Mouse (Mus musculus): ENCODE data around the gene Zfp991.
"Not testable (repeated sequence)": the region's sequence is repeated elsewhere in the genome, so short reads cannot be mapped to it uniquely, and the experiment has no call there.

Gene Zfp991

DNA sequence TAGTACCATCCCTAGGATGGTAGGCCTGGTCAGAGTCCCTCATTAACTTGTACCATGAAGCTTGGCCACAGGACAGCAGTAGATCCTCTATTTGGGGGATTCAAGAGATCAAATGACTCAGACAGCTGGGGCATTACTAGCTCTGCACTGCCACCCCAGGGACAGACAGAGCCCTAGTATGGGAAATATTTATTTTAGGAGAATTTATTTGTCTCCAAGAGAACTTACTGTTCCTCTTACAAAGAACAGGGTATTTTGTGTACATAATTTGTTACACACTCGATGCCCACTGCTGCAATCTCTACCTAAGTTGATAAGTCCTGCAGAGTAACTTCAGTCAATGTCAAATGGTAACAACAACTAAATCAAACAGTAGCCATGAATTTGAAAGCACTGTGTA is 55.0 kb downstream of the Zfp991 start:
- not testable (repeated sequence) for DNase-seq (ENCODE audit: low read depth)

DNA sequence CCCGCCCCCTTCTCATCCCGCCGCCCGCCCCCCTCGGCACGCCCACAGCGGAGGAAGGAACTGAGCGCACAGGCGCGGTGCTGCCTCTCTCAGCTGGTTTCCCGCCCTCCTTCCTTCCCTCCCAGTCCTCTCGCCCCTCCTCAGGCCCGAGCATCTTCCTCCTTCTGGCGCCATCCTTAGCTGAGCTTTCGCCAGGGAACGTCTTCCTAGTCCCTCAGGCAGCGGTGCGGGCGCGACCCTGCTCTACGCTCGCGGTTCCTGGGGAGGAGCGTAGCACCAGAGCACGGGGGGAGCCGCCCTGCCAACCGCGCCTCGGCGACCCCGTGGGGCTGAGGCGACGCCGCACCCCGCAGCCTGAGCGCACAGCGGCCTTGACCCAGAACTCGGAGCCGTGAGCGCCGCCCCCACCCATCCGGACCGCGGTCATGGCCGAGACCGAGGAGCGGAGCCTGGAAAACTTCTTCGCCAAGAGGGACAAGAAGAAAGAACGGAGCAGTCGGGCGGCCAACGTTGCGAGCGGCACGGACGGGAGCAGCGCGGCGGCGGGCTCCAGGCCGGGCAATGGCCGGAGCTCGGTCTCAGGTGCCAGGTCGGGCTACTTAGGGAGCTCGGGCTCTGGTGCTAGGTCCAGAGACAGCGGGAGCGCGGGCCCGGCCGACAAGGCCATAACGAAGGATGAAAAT is 55.6 kb downstream of the Zfp991 start:
- DNase-seq (ENCODE audit: low read depth): not testable (repeated sequence)

DNA sequence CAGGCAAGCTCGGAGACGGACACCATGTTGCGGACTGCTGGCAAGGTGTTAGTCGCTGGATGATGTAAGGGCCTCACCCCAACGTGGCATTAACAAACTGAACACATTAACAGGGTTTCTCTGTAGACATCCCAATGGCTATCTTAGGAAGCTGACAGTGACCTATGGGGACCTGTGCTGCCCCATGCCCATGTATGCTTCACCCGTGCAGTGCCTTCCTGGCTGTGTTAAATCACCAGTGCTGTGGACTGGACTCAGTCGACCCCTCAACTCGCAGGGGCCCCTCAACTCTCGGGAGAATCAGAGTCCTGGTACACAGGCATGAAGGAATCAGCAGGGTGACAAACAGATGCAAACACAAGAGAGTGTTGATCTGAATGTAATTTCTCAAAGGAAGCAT is 63.3 kb downstream of the Zfp991 start:
- not testable (repeated sequence) for DNase-seq (ENCODE audit: low read depth)

DNA sequence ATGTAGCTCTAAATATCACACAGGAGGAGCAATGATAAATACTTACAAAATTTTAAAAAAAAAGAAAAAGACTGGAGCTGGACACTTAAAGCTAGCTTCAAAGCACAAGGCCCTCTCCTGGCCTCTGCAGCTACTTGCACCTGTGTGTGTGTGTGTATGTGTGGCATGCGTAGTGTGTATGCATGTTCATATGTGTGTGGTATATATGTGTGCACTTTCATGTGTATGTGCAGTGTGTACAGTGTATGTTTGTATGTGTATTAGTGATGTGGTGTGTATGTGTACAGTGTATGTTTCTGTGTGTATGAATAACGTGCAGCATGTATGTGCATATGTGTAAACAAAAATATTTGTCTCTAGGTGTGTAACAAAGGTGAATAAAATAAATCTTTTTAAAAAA is 65.4 kb downstream of the Zfp991 start:
- DNase-seq (ENCODE audit: low read depth): not testable (repeated sequence)

DNA sequence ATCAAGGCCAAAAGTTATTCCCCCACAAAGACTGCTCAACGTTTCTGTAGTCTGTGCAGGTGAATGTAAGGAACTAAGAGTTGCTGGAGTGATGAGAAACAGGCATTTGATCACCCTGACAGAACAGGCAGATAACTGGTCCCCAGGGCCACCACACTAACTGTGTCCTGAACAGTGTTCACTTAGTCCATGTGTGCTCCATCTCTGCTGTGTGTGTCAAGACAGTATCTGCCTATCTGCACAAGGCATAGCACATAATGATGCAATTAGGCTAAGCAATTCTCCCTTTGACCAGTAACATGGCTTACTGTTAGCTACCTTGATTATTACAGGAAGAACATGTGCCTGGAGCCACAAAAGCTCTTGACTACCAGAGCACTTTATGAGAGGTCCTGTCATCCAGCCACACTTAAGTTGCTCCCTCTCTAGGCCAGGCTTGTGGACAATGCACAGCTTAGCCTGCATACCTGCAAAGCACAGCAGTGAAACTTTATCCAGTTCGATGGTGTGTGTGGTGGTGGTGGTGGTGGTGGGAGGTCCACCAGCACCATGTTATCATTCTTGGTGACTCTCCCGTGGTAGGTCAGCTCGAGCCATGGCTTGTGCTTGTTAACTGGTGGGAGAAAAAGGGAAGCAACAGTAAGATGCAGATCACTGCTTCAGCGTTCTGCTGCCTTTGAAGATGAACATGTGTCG is 67.4 kb downstream of the Zfp991 start:
- not testable (repeated sequence) for DNase-seq (ENCODE audit: low read depth)

DNA sequence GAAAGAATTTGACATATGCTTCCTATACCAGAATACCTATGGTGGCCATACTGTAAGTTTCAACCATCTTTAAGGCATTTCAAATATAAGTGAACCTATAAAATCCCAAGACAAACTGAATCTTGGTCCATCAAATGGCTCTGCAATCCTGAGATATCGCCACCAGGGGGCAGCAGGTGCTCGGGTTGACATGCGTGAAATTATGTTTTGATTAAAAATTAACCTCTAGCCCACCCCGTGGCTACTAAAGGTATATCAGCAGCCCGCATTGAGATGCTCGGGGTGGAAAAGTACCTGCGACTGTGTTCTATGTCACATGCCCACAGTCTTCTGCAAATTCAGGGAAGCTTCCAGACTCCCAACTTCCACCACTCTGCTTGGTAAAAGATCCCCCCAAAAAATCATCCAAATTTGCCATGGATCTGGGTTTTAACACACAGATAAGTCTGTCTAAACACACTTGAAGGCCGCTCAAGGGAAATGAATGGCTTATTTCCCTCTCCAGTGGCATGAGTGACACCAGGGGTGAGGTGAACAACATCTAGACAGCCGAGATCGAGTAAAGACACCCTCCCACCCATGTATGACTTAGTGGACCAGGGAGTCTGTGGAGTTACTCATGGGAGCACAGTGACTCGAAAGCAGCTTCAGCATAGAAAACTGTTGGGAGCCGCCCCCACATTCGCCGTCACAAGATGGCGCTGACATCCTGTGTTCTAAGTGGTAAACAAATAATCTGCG is 70.3 kb downstream of the Zfp991 start:
- not testable (repeated sequence) for DNase-seq (ENCODE audit: low read depth)

DNA sequence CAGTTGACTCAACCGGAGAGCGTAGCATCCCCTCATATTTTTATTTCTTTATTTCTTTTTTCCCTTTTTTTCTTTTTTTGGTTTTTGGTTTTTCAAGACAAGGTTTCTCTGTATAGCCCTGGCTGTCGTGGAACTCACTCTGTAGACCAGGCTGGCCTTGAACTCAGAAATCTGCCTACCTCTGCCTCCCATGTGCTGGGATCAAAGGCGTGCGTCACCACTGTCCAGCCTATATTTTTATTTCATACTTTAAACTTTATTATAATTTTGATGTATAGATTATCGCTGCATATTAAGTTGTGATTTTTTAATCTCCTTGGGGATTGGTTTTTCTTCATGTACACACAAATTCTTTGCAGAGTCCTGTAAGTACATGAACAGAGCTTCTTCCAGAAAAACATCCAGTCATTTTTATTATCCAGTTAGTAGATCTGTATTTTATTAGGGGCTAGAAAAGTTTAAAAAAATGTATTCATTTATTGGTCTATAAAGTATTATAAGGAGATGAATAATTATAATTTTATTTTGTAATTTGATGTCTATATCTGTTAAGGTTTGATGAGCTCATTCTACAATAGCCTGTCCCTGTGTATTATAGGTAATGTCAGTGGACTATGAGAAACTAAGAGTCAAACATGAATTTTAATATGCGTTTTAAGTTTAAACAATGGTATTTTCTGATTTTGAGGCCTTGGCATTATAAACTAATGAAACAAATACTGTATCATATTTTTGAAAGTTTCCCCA is 80.5 kb downstream of the Zfp991 start:
- not testable (repeated sequence) for DNase-seq (ENCODE audit: low read depth)

DNA sequence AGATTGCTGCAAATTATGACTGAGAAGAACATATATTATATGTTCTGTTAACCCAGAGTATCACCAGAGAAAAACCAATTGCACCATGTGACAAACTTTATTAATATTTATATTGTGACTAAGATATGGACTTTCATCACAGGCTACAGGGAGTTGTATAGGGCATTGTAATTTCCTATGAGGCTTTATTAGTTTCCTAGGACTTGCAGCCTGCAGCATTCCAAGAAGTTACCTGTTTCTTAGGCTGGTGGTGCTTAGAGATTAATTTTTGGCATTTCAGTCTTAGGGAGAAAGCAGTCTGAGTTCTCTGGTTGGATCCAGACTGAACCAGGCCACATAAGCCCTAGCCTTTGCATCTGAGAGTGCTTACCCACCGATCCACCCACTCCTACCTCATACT is 82.4 kb downstream of the Zfp991 start:
- DNase-seq (ENCODE audit: low read depth): not testable (repeated sequence)

DNA sequence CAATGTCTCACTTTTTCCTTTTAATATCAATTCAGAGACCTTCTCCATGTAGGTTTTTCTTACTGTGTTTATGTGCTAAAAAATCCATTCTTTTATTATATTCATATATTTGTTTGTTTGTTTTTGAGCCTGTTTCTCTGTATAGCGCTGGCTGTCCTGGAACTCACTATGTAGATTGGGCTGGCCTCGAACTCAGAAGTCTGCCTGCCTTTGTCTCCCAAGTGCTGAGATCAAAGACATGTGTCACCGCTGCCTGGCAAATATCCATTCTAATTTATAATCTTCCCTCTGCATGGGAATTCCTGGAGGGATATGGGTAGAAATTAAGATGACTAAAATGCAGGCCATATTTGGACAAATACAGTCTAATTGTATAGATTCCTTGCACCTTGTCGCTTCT is 85.8 kb downstream of the Zfp991 start:
- not testable (repeated sequence) for DNase-seq (ENCODE audit: low read depth)

DNA sequence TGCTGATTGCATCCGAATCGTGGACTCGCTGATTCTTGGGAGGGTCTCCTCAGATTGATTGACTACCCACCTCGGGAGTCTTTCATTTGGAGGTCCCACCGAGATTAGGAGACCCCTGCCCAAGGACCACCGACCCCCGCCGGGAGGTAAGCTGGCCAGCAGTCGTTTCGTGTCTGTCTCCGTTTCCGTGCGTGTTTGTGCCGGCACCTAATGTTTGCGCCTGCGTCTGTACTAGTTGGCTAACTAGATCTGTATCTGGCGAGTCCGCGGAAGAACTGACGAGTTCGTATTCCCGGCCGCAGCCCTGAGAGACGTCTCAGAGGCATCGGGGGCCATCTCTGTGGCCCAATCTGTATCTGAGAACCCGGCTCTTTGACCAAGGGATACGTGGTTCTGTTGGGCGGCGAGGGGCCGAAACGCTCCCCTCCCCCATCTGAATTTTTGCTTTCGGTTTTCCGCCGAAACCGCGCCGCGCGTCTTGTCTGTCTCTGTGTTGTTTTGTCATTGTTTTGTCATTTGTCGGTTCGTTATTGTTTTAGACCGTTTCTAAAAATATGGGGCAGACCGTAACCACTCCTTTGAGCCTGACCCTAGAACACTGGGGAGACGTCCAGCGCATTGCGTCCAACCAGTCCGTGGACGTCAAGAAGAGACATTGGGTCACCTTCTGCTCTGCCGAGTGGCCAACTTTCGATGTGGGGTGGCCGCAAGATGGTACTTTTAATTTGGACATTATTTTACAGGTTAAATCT is 87.7 kb downstream of the Zfp991 start:
- DNase-seq (ENCODE audit: low read depth): not testable (repeated sequence)

DNA sequence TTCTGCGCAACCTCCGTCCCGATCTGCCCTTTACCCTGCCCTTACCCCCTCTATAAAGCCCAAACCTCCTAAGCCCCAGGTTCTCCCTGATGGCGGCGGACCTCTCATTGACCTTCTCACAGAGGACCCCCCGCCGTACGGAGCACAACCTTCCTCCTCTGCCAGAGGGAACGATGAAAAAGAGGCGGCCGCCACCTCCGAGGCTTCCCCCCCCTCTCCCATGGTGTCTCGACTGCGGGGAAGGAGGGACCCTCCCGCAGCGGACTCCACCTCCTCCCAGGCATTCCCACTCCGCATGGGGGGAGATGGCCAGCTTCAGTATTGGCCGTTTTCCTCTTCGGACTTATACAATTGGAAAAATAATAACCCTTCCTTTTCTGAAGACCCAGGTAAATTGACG is 88.4 kb downstream of the Zfp991 start:
- DNase-seq (ENCODE audit: low read depth): not testable (repeated sequence)

DNA sequence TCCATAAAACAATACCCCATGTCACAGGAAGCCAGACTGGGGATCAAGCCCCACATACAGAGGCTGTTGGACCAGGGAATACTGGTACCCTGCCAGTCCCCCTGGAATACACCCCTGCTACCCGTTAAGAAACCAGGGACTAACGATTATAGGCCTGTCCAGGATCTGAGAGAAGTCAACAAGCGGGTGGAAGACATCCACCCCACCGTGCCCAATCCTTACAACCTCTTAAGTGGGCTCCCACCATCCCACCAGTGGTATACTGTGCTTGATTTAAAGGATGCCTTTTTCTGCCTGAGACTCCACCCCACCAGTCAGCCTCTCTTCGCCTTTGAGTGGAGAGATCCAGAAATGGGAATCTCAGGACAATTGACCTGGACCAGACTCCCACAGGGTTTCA is 90.2 kb downstream of the Zfp991 start:
- not testable (repeated sequence) for DNase-seq (ENCODE audit: low read depth)

DNA sequence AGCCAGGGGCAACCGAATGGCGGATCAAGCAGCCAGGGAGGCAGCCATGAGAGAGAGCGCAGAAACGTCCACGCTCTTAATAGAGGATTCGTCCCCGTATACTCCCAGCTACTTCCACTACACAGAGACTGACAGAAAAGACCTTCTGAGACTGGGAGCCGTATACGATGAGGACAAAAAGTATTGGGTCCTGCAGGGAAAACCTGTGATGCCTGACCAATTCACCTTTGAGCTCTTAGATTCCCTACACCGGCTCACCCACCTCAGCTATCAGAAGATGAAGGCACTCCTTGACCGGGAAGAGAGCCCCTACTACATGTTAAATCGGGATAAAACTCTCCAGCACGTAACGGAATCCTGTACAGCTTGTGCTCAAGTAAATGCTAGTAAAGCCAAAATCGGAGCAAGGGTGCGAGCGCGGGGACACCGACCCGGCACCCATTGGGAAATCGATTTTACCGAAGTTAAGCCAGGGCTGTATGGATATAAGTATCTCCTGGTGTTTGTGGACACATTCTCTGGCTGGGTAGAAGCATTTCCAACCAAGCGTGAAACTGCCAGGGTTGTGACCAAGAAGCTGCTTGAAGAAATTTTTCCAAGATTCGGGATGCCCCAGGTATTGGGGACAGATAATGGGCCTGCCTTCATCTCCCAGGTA is 92.1 kb downstream of the Zfp991 start:
- not testable (repeated sequence) for DNase-seq (ENCODE audit: low read depth)

DNA sequence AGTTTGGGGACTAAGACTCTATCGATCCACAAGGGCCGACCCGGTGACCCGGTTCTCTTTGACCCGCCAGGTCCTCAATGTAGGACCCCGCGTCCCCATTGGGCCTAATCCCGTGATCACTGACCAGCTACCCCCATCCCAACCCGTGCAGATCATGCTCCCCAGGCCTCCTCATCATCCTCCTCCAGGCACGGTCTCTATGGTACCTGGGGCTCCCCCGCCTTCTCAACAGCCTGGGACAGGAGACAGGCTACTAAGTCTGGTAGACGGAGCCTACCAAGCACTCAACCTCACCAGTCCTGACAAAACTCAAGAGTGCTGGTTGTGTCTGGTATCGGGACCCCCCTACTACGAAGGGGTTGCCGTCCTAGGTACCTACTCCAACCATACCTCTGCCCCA is 93.8 kb downstream of the Zfp991 start:
- not testable (repeated sequence) for DNase-seq (ENCODE audit: low read depth)

DNA sequence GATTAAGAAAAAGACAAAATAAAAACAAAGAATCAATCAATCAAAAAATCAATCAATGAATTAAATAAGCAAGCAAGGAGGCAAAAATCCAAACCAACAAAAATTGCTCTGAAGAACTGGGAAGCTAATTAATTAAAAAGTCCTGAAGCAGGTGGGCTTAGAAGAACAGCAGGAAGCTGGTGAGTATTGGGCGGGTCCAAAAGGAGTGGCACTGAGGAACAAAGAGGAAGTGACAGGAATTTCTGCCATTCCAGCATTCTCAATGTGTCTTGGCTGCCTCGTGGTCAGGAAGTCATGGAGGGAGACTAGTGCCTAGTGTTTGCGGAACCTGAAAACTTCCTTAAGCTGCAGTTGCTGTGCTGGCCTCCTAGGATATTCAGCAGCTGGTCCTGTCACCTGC is 98.2 kb downstream of the Zfp991 start:
- not testable (repeated sequence) for DNase-seq (ENCODE audit: low read depth)
